Mouse (Mus musculus): ENCODE data around the gene Edn3.

- TF ChIP-seq CTCF (IDR thresholded peaks at IDR 0.05; ENCODE audit: borderline replicate concordance, extremely low read depth, insufficient read depth, insufficient read length) (no peak), POLR2A (IDR thresholded peaks at IDR 0.05; ENCODE audit: borderline replicate concordance, extremely low read depth, insufficient read depth, insufficient read length, poor library complexity, severe bottlenecking) (no peak)
Observed at GRCm38 (mm10) chr2:174717857-174718256, 42.6 kb upstream of the Edn3 start.

Data from brain, embryonic 14.5 days (tissue).